Mouse (Mus musculus): ENCODE results near the gene Spsb4. TPM values are rescaled to one million over a fixed set of nuclear protein-coding genes. Genes with fewer than 3 reads are reported as not detected.

Spsb4 gene
- total RNA-seq (2021), result 10 to 100 TPM; 20.2 to 20.6 TPM

GRCm38 (mm10) chr9:97018677-97019147 is at the start of gene Spsb4:
Gene Spsb4, minus strand, starts transcription at chr9:97018843.
- intact Hi-C loops (cut with DNase I), result loop anchor here (5.0 kb wide), 3 partner anchors 49 to 96 kb away; no protein-coding TSS in a partner anchor
- peak; percentile 92 for DNase-seq

GRCm38 (mm10) chr9:97067761-97068160 is 49.1 kb upstream of the Spsb4 start:
- intact Hi-C loops (cut with DNase I), result loop anchor here (2.0 to 5.0 kb wide), 3 partner anchors 50 to 151 kb away; partner anchors contain the start of gene Spsb4
- no peak for DNase-seq

GRCm38 (mm10) chr9:97065885-97066284 is 47.2 kb upstream of the Spsb4 start:
- no peak for DNase-seq
- intact Hi-C loops (cut with DNase I), result loop anchor here (5.0 kb wide), 2 partner anchors 49 to 104 kb away; partner anchors contain the start of gene Spsb4

- no peak for DNase-seq
- intact Hi-C loops (cut with DNase I), result loop anchor here (5.0 kb wide), 2 partner anchors 48 to 103 kb away; partner anchors contain the start of gene Spsb4
These were observed 46.6 kb upstream of the Spsb4 start for GRCm38 (mm10) chr9:97065216-97065615.

- intact Hi-C loops (cut with DNase I), result no loop called here
- no peak for DNase-seq
These were observed 45.5 kb upstream of the Spsb4 start for GRCm38 (mm10) chr9:97064161-97064560.

- intact Hi-C loops (cut with DNase I), result no loop called here
- DNase-seq, result no peak
These were observed 43.1 kb upstream of the Spsb4 start for GRCm38 (mm10) chr9:97061696-97062095.

- intact Hi-C loops (cut with DNase I), result no loop called here
- no peak for DNase-seq
These were observed 38.1 kb upstream of the Spsb4 start for GRCm38 (mm10) chr9:97056541-97057338.

- peak; percentile 41 for DNase-seq
- intact Hi-C loops (cut with DNase I), result no loop called here
These were observed 37.3 kb upstream of the Spsb4 start for GRCm38 (mm10) chr9:97055906-97056305.

- peak; percentile 80 for DNase-seq
- intact Hi-C loops (cut with DNase I), result no loop called here
These were observed 32.5 kb upstream of the Spsb4 start for GRCm38 (mm10) chr9:97051176-97051575.

GRCm38 (mm10) chr9:97046240-97046639 is 27.6 kb upstream of the Spsb4 start:
- no peak for DNase-seq
- intact Hi-C loops (cut with DNase I), result no loop called here

GRCm38 (mm10) chr9:97041633-97042032 is 23.0 kb upstream of the Spsb4 start:
- intact Hi-C loops (cut with DNase I), result no loop called here
- DNase-seq, result no peak

- intact Hi-C loops (cut with DNase I), result no loop called here
These were observed 19.4 kb upstream of the Spsb4 start for GRCm38 (mm10) chr9:97038010-97038409.

GRCm38 (mm10) chr9:97036656-97037055 is 18.0 kb upstream of the Spsb4 start:
- intact Hi-C loops (cut with DNase I), result no loop called here
- DNase-seq, result peak; percentile 30

More at GRCm38 (mm10) chr9:97038010-97038409, 19.4 kb upstream of the Spsb4 start:
- no peak for DNase-seq

- no peak for DNase-seq
- intact Hi-C loops (cut with DNase I), result no loop called here
These were observed 8.7 kb upstream of the Spsb4 start for GRCm38 (mm10) chr9:97027361-97027760.

GRCm38 (mm10) chr9:97026006-97026405 is 7.4 kb upstream of the Spsb4 start:
- intact Hi-C loops (cut with DNase I), result no loop called here
- DNase-seq, result no peak

GRCm38 (mm10) chr9:97024451-97024850 is 5.8 kb upstream of the Spsb4 start:
- intact Hi-C loops (cut with DNase I), result no loop called here
- DNase-seq, result no peak

GRCm38 (mm10) chr9:97022948-97023347 is 4.3 kb upstream of the Spsb4 start:
- no peak for DNase-seq
- intact Hi-C loops (cut with DNase I), result no loop called here

GRCm38 (mm10) chr9:97022371-97022770 is 3.7 kb upstream of the Spsb4 start:
- intact Hi-C loops (cut with DNase I), result no loop called here

GRCm38 (mm10) chr9:97020152-97020551 is 1.5 kb upstream of the Spsb4 start:
- DNase-seq, result no peak
- intact Hi-C loops (cut with DNase I), result no loop called here

More at GRCm38 (mm10) chr9:97022371-97022770, 3.7 kb upstream of the Spsb4 start:
- DNase-seq, result no peak

GRCm38 (mm10) chr9:97019686-97020085 is 1.0 kb upstream of the Spsb4 start:
- intact Hi-C loops (cut with DNase I), result loop anchor here (5.0 kb wide), 3 partner anchors 48 to 97 kb away; no protein-coding TSS in a partner anchor
- DNase-seq, result peak; percentile 39

- peak; percentile 70 for DNase-seq
- intact Hi-C loops (cut with DNase I), result loop anchor here (5.0 kb wide), 3 partner anchors 48 to 97 kb away; no protein-coding TSS in a partner anchor
These were observed 588 bp upstream of the Spsb4 start for GRCm38 (mm10) chr9:97019231-97019630.
